Mouse (Mus musculus) retina, adult 2 months (tissue): ENCODE results near the gene Lyrm9.
A peak's percentile ranks its signal among the peaks of the same experiment; 100 is the strongest.

Experiments used
- DNase-seq: peaks from one replicate; pipeline ENCODE4 v3.0.0-alpha.2; 2012; ENCODE audit warnings: low read depth, low spot score

Lyrm9 gene

GRCm38 (mm10) chr11:78814461-78814941 lies 11.9 kb upstream of the Lyrm9 start:
- DNase-seq = no peak

- DNase-seq = no peak
Measured at GRCm38 (mm10) chr11:78815986-78816792, 10.2 kb upstream of the Lyrm9 start.

- no peak for DNase-seq
Measured at GRCm38 (mm10) chr11:78817311-78818022, 8.9 kb upstream of the Lyrm9 start.

GRCm38 (mm10) chr11:78820337-78821000 lies 5.9 kb upstream of the Lyrm9 start:
- DNase-seq = no peak

GRCm38 (mm10) chr11:78822792-78823498 lies 3.4 kb upstream of the Lyrm9 start:
- DNase-seq = no peak

- no peak for DNase-seq
Measured at GRCm38 (mm10) chr11:78827546-78827945, 1.2 kb downstream of the Lyrm9 start.

- no peak for DNase-seq
Measured at GRCm38 (mm10) chr11:78828386-78828785, 2.0 kb downstream of the Lyrm9 start.

GRCm38 (mm10) chr11:78829373-78829772 lies 3.0 kb downstream of the Lyrm9 start:
- DNase-seq = no peak

GRCm38 (mm10) chr11:78830180-78830579 lies 3.8 kb downstream of the Lyrm9 start:
- no peak for DNase-seq

GRCm38 (mm10) chr11:78831716-78832115 lies 5.3 kb downstream of the Lyrm9 start:
- DNase-seq = no peak

- no peak for DNase-seq
Measured at GRCm38 (mm10) chr11:78832117-78832726, 5.8 kb downstream of the Lyrm9 start.

- no peak for DNase-seq
Measured at GRCm38 (mm10) chr11:78832816-78833314, 6.5 kb downstream of the Lyrm9 start.

- peak; percentile 80 for DNase-seq
Measured at GRCm38 (mm10) chr11:78836486-78836885, 10.1 kb downstream of the Lyrm9 start.

- DNase-seq = peak; percentile 82
Measured at GRCm38 (mm10) chr11:78837989-78838388, 11.6 kb downstream of the Lyrm9 start.

GRCm38 (mm10) chr11:78839491-78839890 lies 13.1 kb downstream of the Lyrm9 start:
- DNase-seq = no peak

GRCm38 (mm10) chr11:78840141-78840540 lies 13.8 kb downstream of the Lyrm9 start:
- no peak for DNase-seq

GRCm38 (mm10) chr11:78841987-78842386 lies 15.6 kb downstream of the Lyrm9 start:
- DNase-seq = no peak

- no peak for DNase-seq
Measured at GRCm38 (mm10) chr11:78846620-78847019, 20.2 kb downstream of the Lyrm9 start.

- no peak for DNase-seq
Measured at GRCm38 (mm10) chr11:78847884-78848848, 21.8 kb downstream of the Lyrm9 start.

GRCm38 (mm10) chr11:78849859-78850258 lies 23.5 kb downstream of the Lyrm9 start:
- no peak for DNase-seq
